Mouse (Mus musculus) testis, adult 2 months (tissue): Measurements from ENCODE around the gene Lrrc26. TPM values are rescaled to one million over a fixed set of nuclear protein-coding genes. Genes with fewer than 3 reads are reported as not detected.
"Not testable (repeated sequence)": the region's sequence is repeated elsewhere in the genome, so short reads cannot be mapped to it uniquely, and the experiment has no call there.

Experiments used
- H3K27ac ChIP-seq: fragments of 200-500 bp; 2 replicates; pipeline ENCODE4 v1.5.1; 2012; ENCODE audit warnings: low read depth, low read length; ENCODE audit not compliant: control insufficient read depth, insufficient read depth
- H3K27me3 ChIP-seq: fragments of 200-500 bp; 2 replicates; pipeline ENCODE4 v1.6.1; 2012; ENCODE audit warnings: mild to moderate bottlenecking, low read length, moderate library complexity; ENCODE audit not compliant: control insufficient read depth, insufficient read depth
- H3K36me3 ChIP-seq: fragments of 200-500 bp; 2 replicates; pipeline ENCODE4 v1.6.1; 2012; ENCODE audit warnings: mild to moderate bottlenecking, low read length; ENCODE audit not compliant: control insufficient read depth, insufficient read depth
- H3K4me1 ChIP-seq: fragments of 200-500 bp; 2 replicates; pipeline ENCODE4 v1.6.1; 2012; ENCODE audit warnings: low read length; ENCODE audit not compliant: control insufficient read depth, insufficient read depth
- H3K4me3 ChIP-seq: fragments of 200-500 bp; 2 replicates; pipeline ENCODE4 v1.5.1; 2012; ENCODE audit warnings: low read depth, mild to moderate bottlenecking, low read length, moderate library complexity, mixed read lengths; ENCODE audit not compliant: control insufficient read depth
- CTCF ChIP-seq: fragments of 200-500 bp; IDR thresholded peaks from 2 replicates; pipeline ENCODE4 v1.5.1; 2012; ENCODE audit warnings: low read depth, mild to moderate bottlenecking, inconsistent platforms, low read length, moderate library complexity; ENCODE audit not compliant: control insufficient read depth, insufficient read depth, insufficient replicate concordance
- POLR2A ChIP-seq: fragments of 200-500 bp; IDR thresholded peaks from 2 replicates; pipeline ENCODE4 v1.6.1; 2012; ENCODE audit warnings: low read depth, mild to moderate bottlenecking, inconsistent platforms, low read length, moderate library complexity; ENCODE audit not compliant: control insufficient read depth
- polyA plus RNA-seq: library from polyadenylated mRNA; depleted of rRNA; stranded (reverse); fragments of >200 nt; gene quantifications from 2 replicates; pipeline ENCODE4 v1.2.3, GENCODE M21; 2012

Lrrc26 gene
- polyA plus RNA-seq, 1 experiment: 3.5 TPM

GRCm38 (mm10) chr2:25246183-25247072, 43.3 kb upstream of the Lrrc26 start, which contains the start of gene AL732309.1:
TSS of gene AL732309.1 (minus strand) at chr2:25246863.
- Histone ChIP-seq H3K27ac (no peak within 1 kb of the TSS), H3K36me3 (no peaks in the 10 kb centered on the region; the same call in 1 of the 2 replicates), H3K27me3 (no peaks in the 10 kb centered on the region), H3K4me1 (peaks cover 11% of the 10 kb centered on the region), H3K4me3 (no peak within 1 kb of the TSS)
- TF ChIP-seq POLR2A (no peak), CTCF (no peak)

- Histone ChIP-seq H3K4me3 (no peak overlapping the region), H3K27me3 (no peaks in the 10 kb centered on the region), H3K36me3 (no peaks in the 10 kb centered on the region), H3K27ac (no peak overlapping the region), H3K4me1 (peaks cover 6% of the 10 kb centered on the region)
- TF ChIP-seq POLR2A (no peak), CTCF (no peak)
Measured at GRCm38 (mm10) chr2:25252331-25252730, 37.4 kb upstream of the Lrrc26 start.

DNA sequence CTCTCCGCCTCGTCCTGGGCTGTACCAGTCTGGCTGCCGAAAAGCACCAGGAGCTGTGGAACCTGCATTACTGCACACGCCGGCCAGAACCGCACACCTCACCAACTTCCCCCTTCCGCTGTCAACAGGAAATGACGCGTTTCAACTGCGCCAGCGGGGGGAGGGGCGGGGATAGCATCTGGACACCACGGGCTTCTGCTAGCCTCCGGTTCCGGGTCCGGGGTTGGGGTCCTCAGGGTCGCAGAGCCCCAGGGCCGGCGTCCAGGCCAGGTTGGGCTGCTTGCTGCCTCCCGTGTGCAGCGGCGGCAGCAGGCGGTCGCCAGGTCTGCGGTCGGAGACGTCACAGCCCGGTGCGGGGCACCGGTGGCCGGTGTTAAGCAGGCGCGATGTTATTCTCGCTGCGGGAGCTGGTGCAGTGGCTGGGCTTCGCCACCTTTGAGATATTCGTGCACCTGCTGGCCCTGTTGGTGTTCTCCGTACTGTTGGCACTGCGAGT, 34.4 kb upstream of the Lrrc26 start, which contains the start of gene Tmem203:
Gene Tmem203, plus strand, starts transcription at position 156 of the 496 bp plus-strand sequence.
- Histone ChIP-seq H3K36me3 (no peaks in the 10 kb centered on the region), H3K4me1 (peaks cover 6% of the 10 kb centered on the region), H3K27me3 (no peaks in the 10 kb centered on the region), H3K4me3 (peak within 1 kb of the TSS; percentile 99), H3K27ac (peak within 1 kb of the TSS; percentile 85)
- TF ChIP-seq POLR2A (peak; percentile 88), CTCF (no peak)

GRCm38 (mm10) chr2:25256443-25257109, 33.1 kb upstream of the Lrrc26 start:
- H3K4me1 ChIP-seq, H3K27ac ChIP-seq, H3K27me3 ChIP-seq, H3K36me3 ChIP-seq, H3K4me3 ChIP-seq: not testable (repeated sequence)

DNA sequence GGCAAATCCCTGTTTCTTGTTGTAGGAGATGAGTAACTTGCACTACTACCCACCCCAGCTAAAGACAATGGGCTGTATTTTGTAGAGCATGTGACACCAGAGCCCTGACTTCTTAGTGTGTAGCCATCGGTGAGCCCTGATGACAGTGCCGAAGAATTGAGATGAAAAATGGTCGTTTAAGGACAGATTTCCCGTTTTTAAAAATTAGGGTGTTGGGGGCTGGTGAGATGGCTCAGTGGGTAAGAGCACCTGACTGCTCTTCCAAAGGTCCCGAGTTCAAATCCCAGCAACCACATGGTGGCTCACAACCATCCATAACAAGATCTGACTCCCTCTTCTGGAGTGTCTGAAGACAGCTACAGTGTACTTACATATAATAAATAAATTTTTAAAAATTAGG, 32.5 kb upstream of the Lrrc26 start:
- not testable (repeated sequence) for H3K27me3 ChIP-seq

GRCm38 (mm10) chr2:25258887-25259286, 30.8 kb upstream of the Lrrc26 start:
- no peak overlapping the region for H3K4me3 ChIP-seq
- H3K36me3 ChIP-seq: no peaks in the 10 kb centered on the region; the same call in 1 of the 2 replicates
- H3K27me3 ChIP-seq: no peaks in the 10 kb centered on the region
- H3K27ac ChIP-seq: no peak overlapping the region
- peaks cover 20% of the 10 kb centered on the region for H3K4me1 ChIP-seq
- TF ChIP-seq CTCF (no peak), POLR2A (no peak)

More for the DNA sequence above, 32.5 kb upstream of the Lrrc26 start:
- not testable (repeated sequence) for H3K27ac ChIP-seq, H3K36me3 ChIP-seq, H3K4me3 ChIP-seq
- H3K4me1 ChIP-seq: peaks cover 10% of the 10 kb centered on the region

DNA sequence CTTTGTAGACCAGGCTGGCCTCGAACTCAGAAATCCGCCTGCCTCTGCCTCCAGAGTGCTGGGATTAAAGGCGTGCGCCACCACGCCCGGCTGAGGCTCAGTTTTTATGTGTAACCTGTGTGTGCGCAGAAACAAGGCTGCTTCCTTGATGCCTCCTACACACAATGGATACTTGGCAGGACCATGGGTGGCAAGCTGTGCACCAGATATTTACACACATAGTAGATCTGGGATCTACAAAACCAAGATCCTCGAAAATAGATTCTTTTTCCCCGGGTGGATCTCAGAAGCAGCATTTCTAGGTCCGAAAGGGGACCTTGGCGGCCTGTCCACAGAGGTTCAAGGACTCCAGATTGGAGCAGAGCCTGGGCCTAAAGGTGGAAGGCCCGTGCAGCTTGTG, 27.8 kb upstream of the Lrrc26 start:
- peak overlapping the region; percentile 83 for H3K27ac ChIP-seq
- peak overlapping the region; percentile 91 for H3K4me3 ChIP-seq
- TF ChIP-seq CTCF: no peak
- TF ChIP-seq POLR2A: no peak
- no peaks in the 10 kb centered on the region for H3K27me3 ChIP-seq
- no peaks in the 10 kb centered on the region; the same call in 1 of the 2 replicates for H3K36me3 ChIP-seq
- peaks cover 24% of the 10 kb centered on the region for H3K4me1 ChIP-seq
